In genomic region chr8:124362589-124362988, GRCm38 (mm10) we compare ENCODE assay signal across 30 mouse cellular contexts.
A peak's percentile ranks its signal among the peaks of the same experiment; 100 is the strongest.
DNase-seq lines count a peak whose midpoint lies in the region; ATAC-seq and TF ChIP-seq lines count a peak whose summit lies in the region.
"Had no signal": no experiment of that assay in that cellular context is flagged by ENCODE, and none has a peak within 500 bp of the region (broad histone marks: within the 10 kb centered on the region; RNA-seq: fewer than 3 reads in every experiment).

No protein-coding gene starts in this region.

- TF ChIP-seq CTCF in forebrain, postnatal 0 days (IDR thresholded peaks at IDR 0.05; ENCODE audit: low read depth), result no peak

- no peaks in the 10 kb centered on the region for H3K36me3 ChIP-seq in liver, embryonic 15.5 days (replicated peaks)
- H3K36me3 ChIP-seq in liver, embryonic 12.5 days, result no peaks in the 10 kb centered on the region
- H3K36me3 ChIP-seq in ES-E14 (ENCODE audit: control insufficient read depth, insufficient read depth, low read length, poor library complexity, severe bottlenecking), result no peaks in the 10 kb centered on the region
- H3K36me3 ChIP-seq in forebrain, postnatal 0 days (ENCODE audit: insufficient read depth), result 0 out of 2 replicates have a peak, but pooled peaks cover 7% of the 10 kb centered on the region
- no peaks in the 10 kb centered on the region for H3K36me3 ChIP-seq in forebrain, embryonic 14.5 days (ENCODE audit: control insufficient read depth, insufficient read depth, low read length)
- H3K36me3 ChIP-seq: embryonic facial prominence, embryonic 12.5 days; embryonic facial prominence, embryonic 15.5 days; forebrain, embryonic 15.5 days; G1E; heart, embryonic 12.5 days; heart, embryonic 15.5 days; hindbrain, embryonic 10.5 days had no signal

- 63% methylated on average over 7 of the region's 7 CpGs for WGBS in liver, embryonic 15.5 days (ENCODE audit: insufficient replicate concordance)
- WGBS in liver, embryonic 12.5 days (ENCODE audit: insufficient replicate concordance), result 63% methylated on average over 7 of the region's 7 CpGs
- WGBS in forebrain, postnatal 0 days, result 78% methylated on average over 7 of the region's 7 CpGs
- 78% methylated on average over 7 of the region's 7 CpGs for WGBS in forebrain, embryonic 14.5 days

- H3K9ac ChIP-seq in liver, embryonic 15.5 days, result no peak overlapping the region
- no peak overlapping the region for H3K9ac ChIP-seq in liver, embryonic 12.5 days
- peak overlapping the region; percentile 69; the same call in 1 of the 2 replicates for H3K9ac ChIP-seq in ES-E14 (ENCODE audit: insufficient read depth, low read depth, low read length, poor library complexity, severe bottlenecking)
- H3K9ac ChIP-seq in forebrain, postnatal 0 days, result no peak overlapping the region
- H3K9ac ChIP-seq in forebrain, embryonic 14.5 days (ENCODE audit: low read length), result no peak overlapping the region
- H3K9ac ChIP-seq: embryonic facial prominence, embryonic 12.5 days; embryonic facial prominence, embryonic 15.5 days; forebrain, embryonic 15.5 days; heart, embryonic 12.5 days; heart, embryonic 15.5 days; hindbrain, embryonic 13.5 days had no signal

- H3K4me1 ChIP-seq in liver, embryonic 15.5 days (replicated peaks), result no peaks in the 10 kb centered on the region
- no peaks in the 10 kb centered on the region for H3K4me1 ChIP-seq in liver, embryonic 12.5 days
- 0 out of 4 replicates have a peak, but pooled peaks cover 0 to 2% of the 10 kb centered on the region in 2 experiments for H3K4me1 ChIP-seq in ES-E14 (ENCODE audit: control insufficient read depth in 2 of 2, insufficient read depth in 2 of 2, low read length in 2 of 2, poor library complexity in 1 of 2)
- no peaks in the 10 kb centered on the region for H3K4me1 ChIP-seq in forebrain, postnatal 0 days (ENCODE audit: insufficient read depth)
- H3K4me1 ChIP-seq in forebrain, embryonic 14.5 days (ENCODE audit: control insufficient read depth, insufficient read depth, low read length), result no peaks in the 10 kb centered on the region
- H3K4me1 ChIP-seq: embryonic facial prominence, embryonic 12.5 days; embryonic facial prominence, embryonic 15.5 days; forebrain, embryonic 15.5 days; heart, embryonic 15.5 days; hindbrain, embryonic 10.5 days; hindbrain, embryonic 13.5 days had no signal

- ATAC-seq in liver, embryonic 15.5 days (ENCODE audit: insufficient read depth), result no peak
- ATAC-seq in liver, embryonic 12.5 days, result no peak
- ATAC-seq in inflammation-experienced regulatory T-cells, adult 6 months, result peak; percentile 69
- no peak for ATAC-seq in forebrain, postnatal 0 days
- no peak for ATAC-seq in forebrain, embryonic 14.5 days
- ATAC-seq: forebrain, embryonic 15.5 days; hindbrain, embryonic 16.5 days; intestine, embryonic 16.5 days; Patski had no signal

- H3K4me2 ChIP-seq in liver, embryonic 15.5 days, result peak overlapping the region; percentile 10; the same call in 1 of the 2 replicates
- H3K4me2 ChIP-seq in liver, embryonic 12.5 days, result no peak overlapping the region
- H3K4me2 ChIP-seq in forebrain, postnatal 0 days (ENCODE audit: low read depth), result no peak overlapping the region
- H3K4me2 ChIP-seq in forebrain, embryonic 14.5 days (ENCODE audit: low read length), result no peak overlapping the region
- H3K4me2 ChIP-seq: embryonic facial prominence, embryonic 12.5 days; embryonic facial prominence, embryonic 15.5 days; forebrain, embryonic 15.5 days; heart, embryonic 12.5 days; heart, embryonic 15.5 days; hindbrain, embryonic 13.5 days had no signal

- in situ Hi-C loops in ES-E14 (cut with MboI; ENCODE audit: low sequenced_read_pairs in 2 of 2, unreplicated experiment in 2 of 2), result no loop called here

- H3K27ac ChIP-seq in liver, embryonic 15.5 days (replicated peaks), result 0 out of 2 replicates have a peak overlapping the region, but pooled peaks have one; percentile 9
- H3K27ac ChIP-seq in liver, embryonic 12.5 days, result no peak overlapping the region
- H3K27ac ChIP-seq in ES-E14 (ENCODE audit: insufficient read depth, low read depth, low read length, poor library complexity, severe bottlenecking), result no peak overlapping the region
- H3K27ac ChIP-seq in forebrain, postnatal 0 days (ENCODE audit: low read depth, low read length), result no peak overlapping the region
- H3K27ac ChIP-seq in forebrain, embryonic 14.5 days (ENCODE audit: low read depth, low read length), result no peak overlapping the region
- H3K27ac ChIP-seq: embryonic facial prominence, embryonic 12.5 days; embryonic facial prominence, embryonic 15.5 days; forebrain, embryonic 15.5 days; heart, embryonic 15.5 days; hindbrain, embryonic 10.5 days; hindbrain, embryonic 13.5 days had no signal

- DNase-seq in A20 (ENCODE audit: low read depth, low spot score), result peak; percentile 19
- no peak for DNase-seq in ES-E14 (ENCODE audit: low read depth, low spot score)
- DNase-seq in embryo, embryonic 10 days (ENCODE audit: low spot score), result no peak
- DNase-seq in forebrain, postnatal 0 days, result no peak
- no peak for DNase-seq in forebrain, embryonic 14.5 days (ENCODE audit: low spot score)
- DNase-seq: adrenal gland, adult 2 months; adrenal gland, postnatal 14 days; B cell, adult 2 months; cerebellum, adult 11-12 months; cerebellum, adult 8-10 months; cerebellum, postnatal 10 days; gastrocnemius, postnatal 25 days; heart, adult 18-20 months; heart, postnatal 10 days; heart, postnatal 36 days had no signal

- H3K4me3 ChIP-seq in liver, embryonic 15.5 days (replicated peaks), result peak overlapping the region; percentile 5; the same call in 1 of the 2 replicates
- no peak overlapping the region for H3K4me3 ChIP-seq in liver, embryonic 12.5 days
- peak overlapping the region; percentile 55 to 81; a peak in 3 of 4 replicates for H3K4me3 ChIP-seq in ES-E14 (ENCODE audit: insufficient read depth in 1 of 2, low read depth in 1 of 2, low read length in 2 of 2, poor library complexity in 1 of 2, severe bottlenecking in 1 of 2)
- no peak overlapping the region for H3K4me3 ChIP-seq in forebrain, postnatal 0 days (ENCODE audit: low read depth, low read length)
- H3K4me3 ChIP-seq in forebrain, embryonic 14.5 days (ENCODE audit: low read depth, low read length), result no peak overlapping the region
- H3K4me3 ChIP-seq: embryonic facial prominence, embryonic 12.5 days; embryonic facial prominence, embryonic 15.5 days; forebrain, embryonic 15.5 days; heart, embryonic 12.5 days; heart, embryonic 15.5 days; hindbrain, embryonic 10.5 days; hindbrain, embryonic 13.5 days had no signal

- H3K27me3 ChIP-seq in liver, embryonic 15.5 days, result no peaks in the 10 kb centered on the region
- H3K27me3 ChIP-seq in liver, embryonic 12.5 days (replicated peaks), result no peaks in the 10 kb centered on the region
- H3K27me3 ChIP-seq in forebrain, postnatal 0 days (ENCODE audit: insufficient read depth, low read length), result no peaks in the 10 kb centered on the region
- H3K27me3 ChIP-seq in forebrain, embryonic 14.5 days (replicated peaks; ENCODE audit: control insufficient read depth, insufficient read depth, low read length), result no peaks in the 10 kb centered on the region
- H3K27me3 ChIP-seq: CH12.LX; embryonic facial prominence, embryonic 12.5 days; embryonic facial prominence, embryonic 15.5 days; forebrain, embryonic 15.5 days; heart, embryonic 12.5 days; heart, embryonic 15.5 days; hindbrain, embryonic 13.5 days; Patski had no signal

- H3K9me3 ChIP-seq in liver, embryonic 15.5 days (replicated peaks), result no peaks in the 10 kb centered on the region
- no peaks in the 10 kb centered on the region for H3K9me3 ChIP-seq in liver, embryonic 12.5 days (replicated peaks)
- H3K9me3 ChIP-seq in ES-E14 (ENCODE audit: control insufficient read depth, insufficient read depth, low read depth, low read length), result no peaks in the 10 kb centered on the region
- H3K9me3 ChIP-seq in forebrain, postnatal 0 days (ENCODE audit: low read length), result no peaks in the 10 kb centered on the region
- no peaks in the 10 kb centered on the region for H3K9me3 ChIP-seq in forebrain, embryonic 14.5 days (replicated peaks; ENCODE audit: control insufficient read depth, low read length)
- H3K9me3 ChIP-seq: embryonic facial prominence, embryonic 12.5 days; embryonic facial prominence, embryonic 15.5 days; forebrain, embryonic 15.5 days; heart, embryonic 15.5 days; hindbrain, embryonic 13.5 days had no signal

TF ChIP-seq in ES-E14, 5 proteins besides CTCF, POLR2A, EP300 and RAD21:
- TF ChIP-seq ZNF384 (IDR thresholded peaks at IDR 0.05; ENCODE audit: low read depth, low read length), result no peak
- no peak for TF ChIP-seq CHD2 (IDR thresholded peaks at IDR 0.05; ENCODE audit: low read depth, low read length)
- no peak for TF ChIP-seq MAFK (IDR thresholded peaks at IDR 0.05; ENCODE audit: insufficient read depth, low read depth, low read length)
- TF ChIP-seq HCFC1 (IDR thresholded peaks at IDR 0.05; ENCODE audit: borderline replicate concordance, insufficient read depth, low read length), result no peak
- TF ChIP-seq ZC3H11A (IDR thresholded peaks at IDR 0.05; ENCODE audit: borderline replicate concordance, low read depth, low read length), result no peak

Comparison
In these comparisons a context has a peak if more than half of its experiments do, and no peak if none do; other contexts are left out.
1. H3K4me3 ChIP-seq: peak in liver, embryonic 15.5 days (single experiment) and ES-E14 (2 of 2); none in liver, embryonic 12.5 days (single experiment), forebrain, postnatal 0 days (single experiment) and forebrain, embryonic 14.5 days (single experiment).